Mouse (Mus musculus): ENCODE data around the gene Flvcr2.

Gene Flvcr2

GRCm38 (mm10) chr12:85859111-85859510 is 112.8 kb downstream of the Flvcr2 start:
- DNase-seq (ENCODE audit: low spot score in 2 of 2), result no peak

- no peak for DNase-seq (ENCODE audit: low spot score in 2 of 2)
Observed at GRCm38 (mm10) chr12:85859511-85860189, 113.3 kb downstream of the Flvcr2 start.

GRCm38 (mm10) chr12:85862514-85862913 is 116.2 kb downstream of the Flvcr2 start:
- DNase-seq (ENCODE audit: low spot score in 2 of 2), result no peak
